Mouse (Mus musculus) heart, adult 2 months (tissue): Measurements from ENCODE around the gene Chst8.

Experiments used
- CTCF ChIP-seq: fragments of 200-600 bp; IDR thresholded peaks from 2 replicates; pipeline ENCODE4 v1.8.1; 2022; ENCODE audit warnings: antibody characterized with exemption, mild to moderate bottlenecking, moderate library complexity
- EP300 ChIP-seq: fragments of 200-500 bp; IDR thresholded peaks from 2 replicates; pipeline ENCODE4 v1.6.1; 2011; ENCODE audit warnings: low read depth, low read length, control low read depth; ENCODE audit not compliant: insufficient read depth

- TF ChIP-seq CTCF, result no peak
- no peak for TF ChIP-seq EP300
Measured at GRCm38 (mm10) chr7:34685176-34685575, 127.3 kb downstream of the Chst8 start.
